Mouse (Mus musculus): ENCODE results near the gene Gm3033. TPM values are rescaled to one million over a fixed set of nuclear protein-coding genes. Genes with fewer than 3 reads are reported as not detected.
"Not testable (repeated sequence)": the region's sequence is repeated elsewhere in the genome, so short reads cannot be mapped to it uniquely, and the experiment has no call there.

The Gm3033 gene
- total RNA-seq (2014; fragmentation: Nextera tagmentation) (not detected in 2 replicates), total RNA-seq (2017) (not detected in 2 replicates)

GRCm38 (mm10) chr14:3845945-3846344 is at the start of gene Gm3033:
Gene Gm3033, plus strand, starts transcription at chr14:3846245.
- ATAC-seq (replicated peaks; ENCODE audit: poor library complexity, severe bottlenecking), result not testable (repeated sequence)

GRCm38 (mm10) chr14:3809774-3810173 is 36.3 kb upstream of the Gm3033 start, which contains the start of gene Gm3002:
Gene Gm3002, plus strand, starts transcription at chr14:3810074.
- not testable (repeated sequence) for ATAC-seq (replicated peaks; ENCODE audit: poor library complexity, severe bottlenecking)

GRCm38 (mm10) chr14:3883872-3884271 is 37.8 kb downstream of the Gm3033 start, which contains the start of gene Gm2916:
Gene Gm2916, plus strand, starts transcription at chr14:3884172.
- not testable (repeated sequence) for ATAC-seq (replicated peaks; ENCODE audit: poor library complexity, severe bottlenecking)

Other genes starting within 250 kb of the Gm3033 start
- gene Gm3012, start 211.7 kb upstream of the Gm3033 start, total RNA-seq (2014; fragmentation: Nextera tagmentation), result not detected in 2 replicates
- not detected in 2 replicates for gene Gm3012, start 211.7 kb upstream of the Gm3033 start, total RNA-seq (2017)
- gene Gm3020, start 194.2 kb upstream of the Gm3033 start, total RNA-seq (2014; fragmentation: Nextera tagmentation), result not detected in 2 replicates
- gene Gm3020, start 194.2 kb upstream of the Gm3033 start, total RNA-seq (2017), result 0.21 TPM in 1 of 2 replicates, not detected in the other
- not detected in 2 replicates for gene Gm3043, start 157.5 kb upstream of the Gm3033 start, total RNA-seq (2014; fragmentation: Nextera tagmentation)
- not detected in 2 replicates for gene Gm3043, start 157.5 kb upstream of the Gm3033 start, total RNA-seq (2017)
- gene Gm3002, start 36.2 kb upstream of the Gm3033 start, total RNA-seq (2014; fragmentation: Nextera tagmentation), result not detected in 2 replicates
- gene Gm3002, start 36.2 kb upstream of the Gm3033 start, total RNA-seq (2017), result not detected in 2 replicates
- not detected in 2 replicates for gene Gm2916, start 37.9 kb downstream of the Gm3033 start, total RNA-seq (2014; fragmentation: Nextera tagmentation)
- not detected in 2 replicates for gene Gm2916, start 37.9 kb downstream of the Gm3033 start, total RNA-seq (2017)
- gene Gm3029, start 85.5 kb downstream of the Gm3033 start, total RNA-seq (2014; fragmentation: Nextera tagmentation), result not detected in 2 replicates
- gene Gm3029, start 85.5 kb downstream of the Gm3033 start, total RNA-seq (2017), result not detected in 2 replicates
- not detected in 2 replicates for gene Gm3095, start 117.3 kb downstream of the Gm3033 start, total RNA-seq (2014; fragmentation: Nextera tagmentation)
- gene Gm3095, start 117.3 kb downstream of the Gm3033 start, total RNA-seq (2017), result not detected in 2 replicates
- not detected in 2 replicates for gene Gm3099, start 152.1 kb downstream of the Gm3033 start, total RNA-seq (2014; fragmentation: Nextera tagmentation)
- gene Gm3099, start 152.1 kb downstream of the Gm3033 start, total RNA-seq (2017), result not detected in 2 replicates
- not detected in 2 replicates for gene Gm5796, start 177.7 kb downstream of the Gm3033 start, total RNA-seq (2014; fragmentation: Nextera tagmentation)
- gene Gm5796, start 177.7 kb downstream of the Gm3033 start, total RNA-seq (2017), result not detected in 2 replicates
- gene Gm3115, start 237.9 kb downstream of the Gm3033 start, total RNA-seq (2014; fragmentation: Nextera tagmentation), result not detected in 2 replicates
- gene Gm3115, start 237.9 kb downstream of the Gm3033 start, total RNA-seq (2017), result not detected in 2 replicates

All from granulocyte monocyte progenitor cell, adult 5-6 weeks (primary cell).